Mouse (Mus musculus): ENCODE data around the gene Hdhd3.

DNA sequence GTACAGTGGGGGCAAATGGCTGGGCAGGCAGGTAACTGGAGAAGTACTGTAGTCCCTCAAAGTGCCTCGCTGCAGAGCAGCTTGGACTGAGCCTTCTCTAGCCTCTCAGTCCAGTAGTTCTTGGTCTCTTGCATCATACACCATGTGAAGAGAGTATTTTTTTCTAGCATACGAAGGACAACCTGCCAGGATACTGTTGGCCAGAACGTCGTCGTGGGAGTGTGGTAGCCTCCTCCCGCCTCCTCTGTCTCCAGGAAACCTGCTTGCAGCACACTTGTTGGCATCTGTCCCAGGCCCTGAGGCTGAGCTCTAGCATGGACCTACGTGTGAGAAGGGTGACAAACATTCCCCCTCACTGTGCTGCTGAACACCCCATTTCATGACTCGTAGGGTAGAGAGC is 6.5 kb downstream of the Hdhd3 start:
- no peak for TF ChIP-seq CTCF (IDR thresholded peaks at IDR 0.05; ENCODE audit: extremely low read depth, insufficient read length, insufficient replicate concordance, low read depth, low read length)
- no peak for TF ChIP-seq POLR2A (IDR thresholded peaks at IDR 0.05; ENCODE audit: low read depth, low read length)

Data from small intestine, adult 2 months (tissue).